Mouse (Mus musculus) stomach, embryonic 15.5 days (tissue): Measurements from ENCODE around the gene Ppp3ca. TPM values are rescaled to one million over a fixed set of nuclear protein-coding genes. Genes with fewer than 3 reads are reported as not detected.
A peak's percentile ranks its signal among the peaks of the same experiment; 100 is the strongest.

Experiments used
- ATAC-seq: fragments of 200-750 bp; cut with Nextera tagmentation; 2 replicates; pipeline ENCODE4 v1.8.0; 2017; ENCODE audit warnings: low read depth, moderate number of reproducible peaks, moderate TSS enrichment; ENCODE audit not compliant: insufficient read depth, low FRiP score
- H3K27ac ChIP-seq: fragments of 300-500 bp; sonication (generic); 2 replicates; pipeline ENCODE4 v1.5.1; 2015; ENCODE audit warnings: mild to moderate bottlenecking, inconsistent platforms
- H3K27me3 ChIP-seq: fragments of 300-500 bp; sonication (generic); replicated peaks from 2 replicates; pipeline ENCODE4 v1.6.1; 2015; ENCODE audit warnings: inconsistent platforms
- H3K36me3 ChIP-seq: fragments of 300-500 bp; sonication (generic); 2 replicates; pipeline ENCODE4 v1.6.1; 2015; ENCODE audit warnings: inconsistent platforms
- H3K4me1 ChIP-seq: fragments of 300-500 bp; sonication (generic); 2 replicates; pipeline ENCODE4 v1.6.1; 2015; ENCODE audit warnings: inconsistent platforms
- H3K4me2 ChIP-seq: fragments of 300-500 bp; sonication (generic); 2 replicates; pipeline ENCODE4 v1.6.1; 2015; ENCODE audit warnings: mild to moderate bottlenecking, inconsistent platforms
- H3K4me3 ChIP-seq: fragments of 300-500 bp; sonication (generic); replicated peaks from 2 replicates; pipeline ENCODE4 v1.5.1; 2015; ENCODE audit warnings: inconsistent platforms
- H3K9ac ChIP-seq: fragments of 300-500 bp; sonication (generic); 2 replicates; pipeline ENCODE4 v1.6.1; 2015; ENCODE audit warnings: inconsistent platforms
- H3K9me3 ChIP-seq: fragments of 300-500 bp; sonication (generic); 2 replicates; pipeline ENCODE4 v1.6.1; 2016; ENCODE audit warnings: inconsistent platforms
- WGBS: fragments of 180-500 bp; shearing (Covaris S2); methylation state at CpG from one replicate; pipeline ENCODE4 v1.1.7; 2015; 5-methylcytosine and 5-hydroxymethylcytosine counted together
- polyA plus RNA-seq: library from polyadenylated mRNA; unstranded; fragments of >200 nt; fragmentation: Nextera tagmentation; extraction: Ambion mirVana; gene quantifications from 2 replicates; pipeline ENCODE4 v1.2.1, GENCODE M21; 2015

Gene Ppp3ca
- polyA plus RNA-seq, 1 experiment from 2014 or later, result 54.9 TPM

GRCm38 (mm10) chr3:136802595-136802994 is 132.7 kb downstream of the Ppp3ca start:
- H3K4me2 ChIP-seq, result no peak overlapping the region
- no peaks in the 10 kb centered on the region for H3K27me3 ChIP-seq
- H3K9me3 ChIP-seq, result no peaks in the 10 kb centered on the region
- no peak overlapping the region for H3K9ac ChIP-seq
- 0 out of 2 replicates have a peak, but pooled peaks cover 3% of the 10 kb centered on the region for H3K36me3 ChIP-seq
- H3K27ac ChIP-seq, result no peak overlapping the region
- no peaks in the 10 kb centered on the region for H3K4me1 ChIP-seq
- 83% methylated on average over 4 of the region's 4 CpGs for WGBS
- no peak overlapping the region for H3K4me3 ChIP-seq
- ATAC-seq, result no peak

- Histone ChIP-seq H3K9me3 (no peaks in the 10 kb centered on the region), H3K4me2 (no peak overlapping the region), H3K4me1 (no peaks in the 10 kb centered on the region), H3K27ac (no peak overlapping the region), H3K9ac (no peak overlapping the region), H3K27me3 (no peaks in the 10 kb centered on the region), H3K36me3 (no peaks in the 10 kb centered on the region), H3K4me3 (no peak overlapping the region)
- ATAC-seq, result peak; percentile 82
- 78% methylated on average over 4 of the region's 4 CpGs for WGBS
Measured at GRCm38 (mm10) chr3:136805897-136806296, 136.0 kb downstream of the Ppp3ca start.

- WGBS, result 58% methylated on average over 3 of the region's 3 CpGs
Measured at GRCm38 (mm10) chr3:136810271-136810670, 140.3 kb downstream of the Ppp3ca start.

GRCm38 (mm10) chr3:136812162-136812561 is 142.2 kb downstream of the Ppp3ca start:
- H3K27ac ChIP-seq, result no peak overlapping the region
- H3K4me1 ChIP-seq, result no peaks in the 10 kb centered on the region
- no peak overlapping the region for H3K9ac ChIP-seq
- no peak for ATAC-seq
- H3K4me2 ChIP-seq, result no peak overlapping the region
- no peaks in the 10 kb centered on the region for H3K27me3 ChIP-seq
- no peaks in the 10 kb centered on the region for H3K9me3 ChIP-seq
- H3K4me3 ChIP-seq, result no peak overlapping the region
- H3K36me3 ChIP-seq, result peaks cover 3% of the 10 kb centered on the region; the same call in 1 of the 2 replicates
- 71% methylated on average over 6 of the region's 6 CpGs for WGBS

More at GRCm38 (mm10) chr3:136810271-136810670, 140.3 kb downstream of the Ppp3ca start:
- Histone ChIP-seq H3K4me1 (no peaks in the 10 kb centered on the region), H3K36me3 (no peaks in the 10 kb centered on the region), H3K27me3 (no peaks in the 10 kb centered on the region), H3K4me3 (no peak overlapping the region), H3K27ac (no peak overlapping the region), H3K9me3 (no peaks in the 10 kb centered on the region), H3K4me2 (no peak overlapping the region), H3K9ac (no peak overlapping the region)
- ATAC-seq, result no peak

- no peak for ATAC-seq
- H3K27ac ChIP-seq, result no peak overlapping the region
Measured at GRCm38 (mm10) chr3:136812791-136813190, 142.9 kb downstream of the Ppp3ca start.

GRCm38 (mm10) chr3:136813886-136814285 is 144.0 kb downstream of the Ppp3ca start:
- Histone ChIP-seq H3K4me3 (no peak overlapping the region), H3K27ac (no peak overlapping the region), H3K27me3 (no peaks in the 10 kb centered on the region), H3K36me3 (peaks cover 3% of the 10 kb centered on the region; the same call in 1 of the 2 replicates), H3K9ac (no peak overlapping the region), H3K4me1 (no peaks in the 10 kb centered on the region), H3K9me3 (no peaks in the 10 kb centered on the region), H3K4me2 (no peak overlapping the region)
- ATAC-seq, result no peak
- 92% methylated on average over 2 of the region's 2 CpGs for WGBS

More at GRCm38 (mm10) chr3:136812791-136813190, 142.9 kb downstream of the Ppp3ca start:
- H3K4me3 ChIP-seq, result no peak overlapping the region
- H3K9me3 ChIP-seq, result no peaks in the 10 kb centered on the region
- H3K36me3 ChIP-seq, result peaks cover 3% of the 10 kb centered on the region; the same call in 1 of the 2 replicates
- no peak overlapping the region for H3K9ac ChIP-seq
- H3K27me3 ChIP-seq, result no peaks in the 10 kb centered on the region
- H3K4me1 ChIP-seq, result no peaks in the 10 kb centered on the region
- WGBS, result 62% methylated on average over 2 of the region's 2 CpGs
- H3K4me2 ChIP-seq, result no peak overlapping the region

GRCm38 (mm10) chr3:136814916-136815315 is 145.0 kb downstream of the Ppp3ca start:
- Histone ChIP-seq H3K4me3 (no peak overlapping the region), H3K9me3 (no peaks in the 10 kb centered on the region), H3K4me1 (no peaks in the 10 kb centered on the region), H3K4me2 (no peak overlapping the region), H3K9ac (no peak overlapping the region), H3K36me3 (peaks cover 3% of the 10 kb centered on the region; the same call in 1 of the 2 replicates), H3K27me3 (no peaks in the 10 kb centered on the region), H3K27ac (no peak overlapping the region)
- 91% methylated on average over 4 of the region's 4 CpGs for WGBS
- ATAC-seq, result no peak

GRCm38 (mm10) chr3:136816319-136816718 is 146.4 kb downstream of the Ppp3ca start:
- Histone ChIP-seq H3K9me3 (no peaks in the 10 kb centered on the region), H3K9ac (no peak overlapping the region), H3K4me1 (no peaks in the 10 kb centered on the region), H3K36me3 (peaks cover 3% of the 10 kb centered on the region; the same call in 1 of the 2 replicates), H3K27me3 (no peaks in the 10 kb centered on the region), H3K4me3 (no peak overlapping the region), H3K4me2 (no peak overlapping the region), H3K27ac (no peak overlapping the region)
- no peak for ATAC-seq
- 72% methylated on average over 3 of the region's 3 CpGs for WGBS

- Histone ChIP-seq H3K27ac (no peak overlapping the region), H3K4me1 (no peaks in the 10 kb centered on the region), H3K27me3 (no peaks in the 10 kb centered on the region), H3K4me2 (no peak overlapping the region), H3K4me3 (no peak overlapping the region), H3K9ac (no peak overlapping the region), H3K36me3 (peaks cover 3% of the 10 kb centered on the region; the same call in 1 of the 2 replicates), H3K9me3 (no peaks in the 10 kb centered on the region)
- ATAC-seq, result no peak
- 68% methylated on average over 5 of the region's 5 CpGs for WGBS
Measured at GRCm38 (mm10) chr3:136818997-136819396, 149.1 kb downstream of the Ppp3ca start.

- H3K27me3 ChIP-seq, result no peaks in the 10 kb centered on the region
- H3K4me2 ChIP-seq, result no peak overlapping the region
- 64% methylated on average over 3 of the region's 3 CpGs for WGBS
- ATAC-seq, result no peak
- H3K9ac ChIP-seq, result no peak overlapping the region
- no peaks in the 10 kb centered on the region for H3K9me3 ChIP-seq
- no peak overlapping the region for H3K4me3 ChIP-seq
- H3K4me1 ChIP-seq, result no peaks in the 10 kb centered on the region
- no peak overlapping the region for H3K27ac ChIP-seq
- peaks cover 3% of the 10 kb centered on the region; the same call in 1 of the 2 replicates for H3K36me3 ChIP-seq
Measured at GRCm38 (mm10) chr3:136821039-136821438, 151.1 kb downstream of the Ppp3ca start.

GRCm38 (mm10) chr3:136821993-136822392 is 152.1 kb downstream of the Ppp3ca start:
- Histone ChIP-seq H3K27me3 (no peaks in the 10 kb centered on the region), H3K4me2 (no peak overlapping the region), H3K4me3 (no peak overlapping the region), H3K36me3 (no peaks in the 10 kb centered on the region), H3K4me1 (no peaks in the 10 kb centered on the region), H3K27ac (no peak overlapping the region), H3K9me3 (no peaks in the 10 kb centered on the region), H3K9ac (no peak overlapping the region)
- no peak for ATAC-seq
- WGBS, result 75% methylated on average over 2 of the region's 2 CpGs

- ATAC-seq, result no peak
- WGBS, result 68% methylated on average over 2 of the region's 2 CpGs
- Histone ChIP-seq H3K9ac (no peak overlapping the region), H3K27ac (no peak overlapping the region), H3K4me2 (no peak overlapping the region), H3K36me3 (no peaks in the 10 kb centered on the region), H3K9me3 (no peaks in the 10 kb centered on the region), H3K27me3 (no peaks in the 10 kb centered on the region), H3K4me1 (no peaks in the 10 kb centered on the region), H3K4me3 (no peak overlapping the region)
Measured at GRCm38 (mm10) chr3:136822431-136822830, 152.5 kb downstream of the Ppp3ca start.

- WGBS, result 59% methylated on average over 2 of the region's 2 CpGs
- ATAC-seq, result no peak
- H3K9me3 ChIP-seq, result no peaks in the 10 kb centered on the region
- no peak overlapping the region for H3K4me3 ChIP-seq
- 0 out of 2 replicates have a peak, but pooled peaks cover 5% of the 10 kb centered on the region for H3K4me1 ChIP-seq
- H3K36me3 ChIP-seq, result no peaks in the 10 kb centered on the region
- H3K4me2 ChIP-seq, result no peak overlapping the region
- H3K27ac ChIP-seq, result no peak overlapping the region
- no peaks in the 10 kb centered on the region for H3K27me3 ChIP-seq
- no peak overlapping the region for H3K9ac ChIP-seq
Measured at GRCm38 (mm10) chr3:136828451-136828850, 158.5 kb downstream of the Ppp3ca start.
